Mouse (Mus musculus) brain, embryonic 14.5 days (tissue): Measurements from ENCODE around the gene Fbxw20. TPM values are rescaled to one million over a fixed set of nuclear protein-coding genes. Genes with fewer than 3 reads are reported as not detected.
"Not testable (repeated sequence)": the region's sequence is repeated elsewhere in the genome, so short reads cannot be mapped to it uniquely, and the experiment has no call there.

Experiments
- DNase-seq: peaks from one replicate; pipeline ENCODE4 v3.0.0-alpha.2; 2011; ENCODE audit warnings: low read depth
- CTCF ChIP-seq: fragments of 200-500 bp; IDR thresholded peaks from 2 replicates; pipeline ENCODE4 v1.5.1; 2012; ENCODE audit warnings: inconsistent platforms, mild to moderate bottlenecking, moderate library complexity, borderline replicate concordance; ENCODE audit not compliant: insufficient read depth, insufficient read length; ENCODE audit errors: extremely low read depth
- POLR2A ChIP-seq: fragments of 200-500 bp; IDR thresholded peaks from 2 replicates; pipeline ENCODE4 v1.6.1; 2012; ENCODE audit warnings: mild to moderate bottlenecking, inconsistent platforms, borderline replicate concordance; ENCODE audit not compliant: poor library complexity, insufficient read depth, insufficient read length, severe bottlenecking; ENCODE audit errors: extremely low read depth
- polyA plus RNA-seq: library from polyadenylated mRNA; depleted of rRNA; stranded (reverse); fragments of >200 nt; gene quantifications from 2 replicates; pipeline ENCODE4 v1.2.3, GENCODE M21; 2012; rRNA removed

Gene Fbxw20
- not detected in 2 replicates for polyA plus RNA-seq

DNA sequence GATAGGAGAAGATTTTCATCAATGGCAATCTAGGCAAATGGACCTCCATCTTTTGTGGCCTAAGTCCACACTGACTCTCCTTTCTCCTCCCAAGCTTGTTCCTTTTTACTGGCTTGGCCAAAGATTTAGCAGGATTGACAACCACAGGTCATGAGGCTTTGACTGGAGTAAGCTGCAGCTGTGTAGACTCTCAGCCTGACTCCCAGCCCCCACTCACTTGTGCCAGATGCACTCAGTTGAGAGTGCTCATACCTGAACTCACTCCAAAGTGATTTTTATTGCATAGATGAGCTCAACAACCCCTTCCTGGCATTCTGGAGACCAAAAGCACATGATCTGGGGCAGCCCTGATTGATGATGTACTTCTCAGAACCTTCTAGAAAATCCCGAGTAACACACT lies at the start of gene Fbxw20:
Gene Fbxw20 (minus strand): TSS at position 101 of the 400 bp plus-strand sequence.
- no peak for TF ChIP-seq CTCF
- no peak for TF ChIP-seq POLR2A
- no peak for DNase-seq

DNA sequence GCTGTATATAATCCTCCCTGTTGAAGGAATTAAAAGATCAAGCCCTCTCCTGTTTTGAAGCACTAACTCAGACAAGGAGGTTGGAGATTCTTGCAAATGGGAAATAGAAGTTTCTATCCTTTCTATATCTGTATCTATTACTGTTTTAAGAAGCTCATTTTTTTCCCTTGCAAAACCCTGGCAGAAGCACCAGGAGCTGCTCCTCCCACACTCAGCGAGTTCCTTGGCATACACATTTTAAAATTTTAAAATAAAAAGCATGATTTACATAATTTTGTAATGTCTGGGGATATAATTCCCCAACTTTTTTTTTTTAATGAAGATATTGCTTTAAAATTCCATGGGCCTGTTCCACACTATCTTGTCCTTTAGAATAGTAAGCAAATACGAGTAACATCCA lies 28.5 kb upstream of the Fbxw20 start:
- TF ChIP-seq POLR2A: no peak
- TF ChIP-seq CTCF: no peak

DNA sequence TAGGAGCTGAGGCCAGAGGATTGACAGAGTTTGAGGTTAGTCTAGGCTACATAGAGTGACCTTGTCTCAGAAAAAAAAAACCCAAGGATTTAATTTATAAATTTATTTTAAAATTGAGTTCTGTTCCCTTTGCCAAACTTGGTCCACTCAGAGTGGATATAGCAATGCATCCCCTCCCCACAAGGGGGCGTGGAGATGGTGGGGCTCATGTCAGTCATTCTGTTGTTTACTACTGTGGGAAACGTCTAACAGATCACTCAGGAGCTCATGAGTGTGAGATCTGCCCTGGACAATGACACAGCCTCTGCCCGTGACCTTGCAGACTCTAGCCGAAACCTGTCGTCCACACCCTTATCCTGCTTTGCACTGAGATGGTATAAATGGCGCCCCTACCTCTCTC lies 16.1 kb downstream of the Fbxw20 start:
- TF ChIP-seq POLR2A: no peak
- TF ChIP-seq CTCF: peak; percentile 22; the same call in 1 of the 2 replicates
- DNase-seq: no peak

More for the DNA sequence above, 28.5 kb upstream of the Fbxw20 start:
- DNase-seq: no peak

DNA sequence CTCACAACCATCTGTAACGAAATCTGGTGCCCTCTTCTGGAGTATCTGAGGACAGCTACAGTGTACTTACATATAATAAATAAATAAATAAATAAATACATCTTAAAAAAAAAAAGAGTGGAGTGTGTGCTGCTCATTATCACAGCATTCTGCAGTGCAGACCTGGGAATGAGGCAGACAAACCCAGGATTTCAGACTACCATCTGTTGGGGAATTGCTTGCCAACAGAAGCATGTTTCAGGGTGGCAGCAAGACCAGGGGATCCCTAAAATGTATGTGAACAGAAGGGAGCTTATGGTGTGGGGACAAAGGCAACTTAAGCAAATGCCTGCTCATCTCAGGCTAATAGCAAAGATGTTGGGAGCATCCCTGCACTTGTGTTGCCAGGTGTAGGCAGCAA lies 33.2 kb downstream of the Fbxw20 start:
- DNase-seq: peak; percentile 79

DNA sequence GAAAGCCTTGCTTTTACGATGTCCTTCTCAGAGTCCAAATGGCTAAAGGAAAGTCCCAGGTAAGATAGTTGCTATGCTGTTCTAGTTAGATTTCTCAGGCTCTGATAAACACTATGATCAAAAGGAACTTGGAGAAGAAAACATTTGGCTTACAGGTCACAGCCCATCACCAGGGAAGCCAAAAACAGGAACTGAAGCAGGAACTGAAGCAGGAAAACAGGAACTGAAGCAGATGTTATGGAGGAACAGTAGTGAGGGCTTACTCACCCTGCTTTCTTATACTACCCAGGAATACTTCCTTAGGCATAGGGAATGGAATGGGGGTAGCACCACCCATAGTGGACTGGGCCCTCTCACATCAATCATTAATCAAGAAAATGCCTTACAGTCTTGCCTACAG lies 34.2 kb downstream of the Fbxw20 start:
- DNase-seq: no peak

DNA sequence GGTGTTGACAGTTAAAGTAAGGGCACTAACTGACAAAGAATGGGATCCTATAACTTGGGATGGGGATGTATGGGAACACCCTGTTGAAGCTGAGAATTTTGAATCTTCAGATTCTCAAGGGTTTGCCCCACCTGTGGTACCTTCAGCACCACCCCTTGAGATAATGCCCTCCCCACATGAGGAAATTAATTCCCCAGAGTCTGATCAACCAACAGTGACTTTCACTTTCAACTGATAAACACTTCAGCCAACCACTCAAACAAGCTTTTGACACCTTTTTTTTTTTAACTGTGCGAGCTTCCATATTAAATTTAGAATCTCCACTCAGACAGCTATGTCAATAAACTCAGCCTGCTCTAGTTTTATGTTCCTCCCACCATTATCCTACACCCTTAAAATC lies 35.2 kb downstream of the Fbxw20 start:
- no peak for DNase-seq
- no peak for TF ChIP-seq POLR2A
- TF ChIP-seq CTCF: no peak

More for the DNA sequence above, 34.2 kb downstream of the Fbxw20 start:
- TF ChIP-seq CTCF: no peak
- no peak for TF ChIP-seq POLR2A

DNA sequence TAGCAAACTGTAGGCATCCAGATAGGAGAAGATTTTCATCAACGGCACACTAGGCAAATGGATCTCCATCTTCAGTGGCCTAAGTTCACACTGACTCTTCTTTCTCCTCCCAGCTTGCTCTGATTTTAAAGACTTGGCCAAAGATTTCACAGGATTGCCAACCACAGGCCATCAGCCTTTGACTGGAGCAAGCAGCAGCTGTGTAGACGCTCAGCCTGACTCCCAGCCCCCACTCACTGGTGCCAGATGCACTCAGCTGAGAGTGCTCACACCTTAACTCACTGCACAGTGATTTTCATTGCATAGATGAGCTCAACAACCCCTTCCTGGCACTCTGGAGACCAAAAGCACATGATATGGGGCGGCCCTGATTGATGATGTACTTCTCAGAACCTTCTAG lies 38.7 kb downstream of the Fbxw20 start, which contains the start of gene Fbxw13:
Gene Fbxw13 (minus strand): TSS at position 101 of the 400 bp plus-strand sequence.
- not testable (repeated sequence) for DNase-seq

DNA sequence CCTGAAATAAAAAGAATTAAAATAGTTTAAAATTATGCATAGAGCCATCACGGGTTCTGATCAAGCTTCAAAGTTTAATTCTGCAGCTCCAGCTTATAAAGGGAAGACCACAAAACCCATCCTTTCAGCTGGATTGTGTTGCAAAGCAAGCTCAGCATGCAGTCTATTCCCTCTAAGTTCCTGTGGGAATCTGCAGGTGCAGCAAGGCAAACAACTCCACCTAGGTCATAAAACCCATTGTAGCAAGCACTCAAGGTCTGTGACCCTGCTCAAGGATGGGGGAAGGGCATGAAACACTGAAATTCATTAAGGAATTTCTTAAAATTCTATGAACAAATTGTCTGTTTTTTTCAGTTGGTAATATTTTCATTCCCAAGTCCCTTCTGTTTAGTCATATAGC lies 57.3 kb downstream of the Fbxw20 start:
- TF ChIP-seq POLR2A (no peak), CTCF (no peak)
- no peak for DNase-seq

DNA sequence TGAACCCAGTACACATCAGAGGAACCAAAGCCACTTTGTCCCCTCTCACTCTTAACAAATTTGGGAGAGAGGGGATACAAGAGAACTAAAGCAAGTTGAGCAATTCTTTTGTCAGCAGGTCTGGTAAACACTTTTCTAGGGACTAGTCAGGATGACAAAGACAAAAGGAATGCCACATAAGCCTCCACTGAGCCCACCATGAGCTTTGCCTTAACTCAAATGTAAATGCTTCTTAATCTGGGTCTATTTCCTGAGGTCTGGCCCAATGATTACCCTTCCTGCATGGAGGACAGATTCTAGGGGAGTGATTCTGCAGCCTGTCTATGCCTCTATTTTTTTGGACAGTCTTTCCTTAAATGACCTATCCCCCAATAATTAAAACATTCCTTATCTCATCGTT lies 58.3 kb downstream of the Fbxw20 start:
- TF ChIP-seq CTCF (no peak), POLR2A (no peak)
- DNase-seq: no peak

Other genes with a start within 250 kb of the Fbxw20 start
- gene Ucn2, start 248.7 kb downstream of the Fbxw20 start, polyA plus RNA-seq: 0.75 and 0.96 TPM in 2 replicates
- gene Pfkfb4, start 243.0 kb downstream of the Fbxw20 start, polyA plus RNA-seq: 32.0 and 35.3 TPM in 2 replicates
- gene Shisa5, start 196.2 kb downstream of the Fbxw20 start, polyA plus RNA-seq: 78.6 and 83.1 TPM in 2 replicates
- gene Trex1, start 175.0 kb downstream of the Fbxw20 start, polyA plus RNA-seq: 48.3 and 61.0 TPM in 2 replicates
- 41.6 and 43.6 TPM in 2 replicates for gene Atrip, start 160.6 kb downstream of the Fbxw20 start, polyA plus RNA-seq
- gene Ccdc51, start 152.3 kb downstream of the Fbxw20 start, polyA plus RNA-seq: 9.7 and 12.5 TPM in 2 replicates
- gene Tma7, start 152.2 kb downstream of the Fbxw20 start, polyA plus RNA-seq: 161 and 195 TPM in 2 replicates
- gene Plxnb1, start 139.4 kb downstream of the Fbxw20 start, polyA plus RNA-seq: 67.5 and 82.1 TPM in 2 replicates
- gene Fbxw21, start 72.7 kb downstream of the Fbxw20 start, polyA plus RNA-seq: not detected in 2 replicates
- gene Fbxw13, start 38.8 kb downstream of the Fbxw20 start, polyA plus RNA-seq: not detected in 2 replicates
- gene Fbxw14, start 52.9 kb upstream of the Fbxw20 start, polyA plus RNA-seq: not detected in 2 replicates
- not detected in 2 replicates for gene Fbxw28, start 104.9 kb upstream of the Fbxw20 start, polyA plus RNA-seq
- not detected in 2 replicates for gene Fbxw22, start 169.5 kb upstream of the Fbxw20 start, polyA plus RNA-seq
- not detected in 2 replicates for gene Fbxw16, start 214.4 kb upstream of the Fbxw20 start, polyA plus RNA-seq